Mouse (Mus musculus) E14TG2a.4 (cell line): ENCODE measurements around the gene Plekhg1.

Experiments
- CTCF ChIP-seq: conservative IDR thresholded peaks from 2 replicates; pipeline ENCODE4 v1.5.1; 2014; ENCODE audit warnings: low read length
- POU5F1 ChIP-seq: IDR thresholded peaks from 2 replicates; pipeline ENCODE4 v1.6.1; 2014; ENCODE audit warnings: low read length, borderline replicate concordance

GRCm38 (mm10) chr10:3972237-3972636 lies 232.1 kb downstream of the Plekhg1 start:
- TF ChIP-seq CTCF, result no peak
- no peak for TF ChIP-seq POU5F1
